Mouse (Mus musculus): Measurements from ENCODE around the gene Pigr. TPM values are rescaled to one million over a fixed set of nuclear protein-coding genes. Genes with fewer than 3 reads are reported as not detected.

The Pigr gene
- polyA plus RNA-seq, 1 experiment from 2014 or later = not detected

DNA sequence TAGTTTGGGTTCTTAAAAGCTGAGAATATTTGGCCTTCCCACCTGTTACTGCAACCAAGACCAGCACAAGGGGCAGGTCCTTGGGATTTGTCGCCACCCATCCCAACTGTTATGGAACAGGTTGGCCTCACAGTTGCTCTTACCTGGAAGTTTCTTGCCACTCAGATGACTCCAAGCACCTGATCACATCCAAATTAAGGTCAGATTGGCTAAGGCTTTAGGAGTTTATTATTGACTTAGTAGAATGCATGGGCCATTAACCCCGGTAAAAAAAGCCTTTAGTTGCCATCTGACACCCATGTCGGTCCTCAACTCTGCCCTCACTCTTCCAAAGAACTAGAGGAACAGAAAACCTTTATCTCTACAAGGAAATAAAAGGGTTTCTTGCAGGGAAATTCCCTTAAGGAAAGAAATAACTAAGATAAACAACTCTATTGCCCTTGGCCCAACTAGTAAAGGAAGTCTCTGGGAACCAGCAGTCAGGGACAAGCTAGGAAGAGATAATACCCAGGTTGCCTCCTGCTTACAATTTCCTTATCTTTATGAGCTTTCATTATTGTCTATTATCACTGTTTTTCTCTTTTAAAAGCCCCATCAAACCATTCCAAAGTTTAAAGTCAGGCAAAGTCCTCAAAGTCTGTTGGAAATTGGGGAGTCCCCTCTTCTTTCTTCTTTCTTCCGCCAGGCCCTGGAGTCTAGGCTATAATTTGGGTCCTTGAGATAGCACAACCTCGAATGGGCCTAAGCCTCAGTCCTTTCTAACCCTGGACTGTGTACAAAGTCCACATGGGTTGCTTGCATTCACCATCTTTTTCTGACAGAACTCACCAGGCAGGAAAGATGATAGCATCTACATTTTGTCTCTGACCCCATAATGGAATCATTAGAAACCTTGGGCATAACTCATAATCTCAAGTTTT lies 6.0 kb downstream of the Pigr start:
- Histone ChIP-seq H3K4me1 (peaks cover 32% of the 10 kb centered on the region), H3K9ac (no peak overlapping the region), H3K36me3 (no peaks in the 10 kb centered on the region), H3K9me3 (no peaks in the 10 kb centered on the region), H3K4me3 (no peak overlapping the region), H3K27ac (replicated peaks) (no peak overlapping the region), H3K4me2 (no peak overlapping the region), H3K27me3 (replicated peaks) (peaks cover 7% of the 10 kb centered on the region)
- 71% methylated on average over 5 of the region's 5 CpGs for WGBS
- no peak for ATAC-seq (ENCODE audit: extremely low read depth, insufficient number of reproducible peaks, low FRiP score, low TSS enrichment)

DNA sequence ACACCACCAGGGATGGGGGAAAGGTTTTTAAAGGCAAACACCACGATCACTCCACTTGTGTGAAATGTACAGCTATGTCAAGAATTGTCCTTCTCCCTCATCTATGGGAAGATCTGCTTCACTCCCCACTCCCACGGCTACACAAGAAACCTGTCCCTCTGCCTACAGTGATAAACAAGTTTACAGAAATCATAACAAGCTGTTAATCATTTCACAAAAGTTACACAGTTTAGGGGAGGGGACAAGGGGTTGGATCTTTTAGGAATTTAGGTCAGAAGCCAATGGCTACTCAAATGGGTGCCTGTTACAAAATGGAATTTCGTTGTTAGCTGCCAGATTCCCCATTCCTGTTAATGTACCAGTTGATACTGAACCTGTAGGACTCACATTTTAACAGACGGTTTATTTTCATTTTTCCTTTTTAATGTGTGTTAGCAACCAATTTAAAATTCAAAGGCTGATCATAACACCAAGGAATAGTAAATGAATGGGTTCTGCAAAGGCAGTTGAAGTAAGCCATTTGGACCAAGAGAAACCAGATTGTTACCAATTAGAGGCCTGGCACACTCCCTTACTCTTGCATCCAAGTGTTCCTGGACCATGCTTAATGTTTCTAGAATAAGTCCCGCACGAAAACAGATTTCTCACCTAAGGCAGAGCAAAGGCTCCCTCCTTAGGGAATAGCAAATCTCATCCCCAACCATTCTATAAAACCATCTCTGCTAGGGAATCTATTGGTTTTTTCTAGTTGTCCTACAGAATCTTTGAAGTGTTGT lies 8.9 kb downstream of the Pigr start:
- no peak overlapping the region for H3K27ac ChIP-seq (replicated peaks)
- ATAC-seq (ENCODE audit: extremely low read depth, insufficient number of reproducible peaks, low FRiP score, low TSS enrichment) = no peak

DNA sequence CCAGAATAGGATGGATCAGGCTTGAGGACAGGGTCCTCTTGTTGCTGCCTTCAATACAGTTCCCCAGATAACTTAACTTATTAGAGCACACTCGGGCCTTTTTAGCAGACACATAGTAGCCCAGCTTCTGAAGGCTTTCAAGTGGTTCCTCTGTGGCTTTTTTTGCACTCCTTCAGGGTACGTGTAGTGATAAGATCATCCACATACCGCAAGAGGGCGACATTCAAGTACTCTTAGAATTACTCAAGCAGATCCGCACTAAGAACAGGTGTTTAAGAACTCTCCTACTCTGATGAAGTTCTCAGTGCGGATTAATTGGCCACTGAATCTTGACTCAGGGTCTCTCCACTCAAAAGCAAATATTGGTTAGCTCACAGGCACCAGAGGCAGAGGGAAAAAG lies 11.8 kb downstream of the Pigr start:
- Histone ChIP-seq H3K27ac (replicated peaks) (no peak overlapping the region), H3K4me3 (no peak overlapping the region), H3K9me3 (no peaks in the 10 kb centered on the region), H3K9ac (no peak overlapping the region), H3K4me1 (peaks cover 5% of the 10 kb centered on the region), H3K27me3 (replicated peaks) (peaks cover 5% of the 10 kb centered on the region; the same call in 1 of the 2 replicates), H3K36me3 (no peaks in the 10 kb centered on the region), H3K4me2 (no peak overlapping the region)
- no peak for ATAC-seq (ENCODE audit: extremely low read depth, insufficient number of reproducible peaks, low FRiP score, low TSS enrichment)
- 45% methylated on average over 6 of the region's 6 CpGs for WGBS

More for the DNA sequence above, 8.9 kb downstream of the Pigr start:
- Histone ChIP-seq H3K27me3 (replicated peaks) (peaks cover 5% of the 10 kb centered on the region; the same call in 1 of the 2 replicates), H3K4me2 (no peak overlapping the region), H3K36me3 (no peaks in the 10 kb centered on the region), H3K9me3 (no peaks in the 10 kb centered on the region), H3K4me1 (peaks cover 22% of the 10 kb centered on the region), H3K9ac (no peak overlapping the region), H3K4me3 (no peak overlapping the region)
- WGBS = 83% methylated on average over 6 of the region's 6 CpGs

DNA sequence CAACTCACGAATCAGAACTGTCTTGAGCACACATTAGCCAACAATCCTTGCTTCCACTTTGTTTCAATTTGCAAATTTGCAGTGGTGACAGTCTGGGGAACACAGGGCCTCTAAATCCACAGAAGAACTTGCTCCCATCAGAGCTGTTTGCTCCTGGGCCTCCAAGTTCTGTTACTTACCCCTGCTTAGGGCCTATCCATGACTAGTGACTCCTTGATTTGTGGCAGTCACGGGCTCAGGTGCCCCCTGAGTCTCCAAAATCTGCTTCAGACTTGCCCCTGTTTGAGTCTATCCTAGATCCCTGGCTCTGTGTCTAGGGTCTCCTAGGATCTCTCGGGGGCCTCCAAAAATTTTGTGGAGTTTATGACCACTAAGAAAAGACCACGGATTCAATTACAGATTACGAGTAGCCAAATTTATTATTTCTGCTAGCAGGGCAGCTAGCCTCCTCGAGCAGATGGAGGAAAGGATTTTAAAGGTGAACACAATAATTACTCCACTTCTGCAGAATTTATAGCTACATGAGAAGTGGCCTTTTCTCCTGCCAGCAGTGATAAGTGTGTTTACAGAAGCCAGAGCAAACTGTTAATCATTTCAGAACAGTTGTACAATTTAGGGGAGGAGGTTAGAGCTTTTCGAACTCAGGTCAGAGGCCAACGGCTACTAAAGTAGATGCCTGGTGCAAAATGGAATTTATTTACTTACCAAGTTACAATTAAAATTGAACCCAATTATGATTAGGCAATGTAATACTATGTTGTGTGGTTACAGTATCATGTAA lies 14.3 kb downstream of the Pigr start:
- Histone ChIP-seq H3K4me1 (no peaks in the 10 kb centered on the region), H3K9me3 (no peaks in the 10 kb centered on the region), H3K9ac (no peak overlapping the region), H3K27ac (replicated peaks) (no peak overlapping the region), H3K4me2 (no peak overlapping the region), H3K36me3 (no peaks in the 10 kb centered on the region), H3K27me3 (replicated peaks) (peaks cover 3% of the 10 kb centered on the region; the same call in 1 of the 2 replicates), H3K4me3 (no peak overlapping the region)
- 72% methylated on average over 8 of the region's 8 CpGs for WGBS
- no peak for ATAC-seq (ENCODE audit: extremely low read depth, insufficient number of reproducible peaks, low FRiP score, low TSS enrichment)

DNA sequence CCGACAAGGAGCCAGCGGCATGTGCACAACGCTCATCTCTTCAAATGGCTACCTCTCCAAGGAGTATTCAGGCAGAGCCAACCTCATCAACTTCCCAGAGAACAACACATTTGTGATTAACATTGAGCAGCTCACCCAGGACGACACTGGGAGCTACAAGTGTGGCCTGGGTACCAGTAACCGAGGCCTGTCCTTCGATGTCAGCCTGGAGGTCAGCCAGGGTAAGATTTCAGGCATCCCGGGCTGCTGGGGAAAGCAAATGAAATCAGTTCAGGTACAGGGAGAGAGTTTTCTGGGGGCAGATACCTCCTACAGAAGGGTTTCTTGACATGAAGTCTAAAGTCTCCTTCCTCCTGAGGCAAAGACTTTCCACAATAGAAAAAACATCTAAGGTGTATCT lies 15.1 kb downstream of the Pigr start:
- 78% methylated on average over 7 of the region's 7 CpGs for WGBS
- no peak overlapping the region for H3K4me2 ChIP-seq
- no peaks in the 10 kb centered on the region for H3K36me3 ChIP-seq
- no peak overlapping the region for H3K9ac ChIP-seq
- ATAC-seq (ENCODE audit: extremely low read depth, insufficient number of reproducible peaks, low FRiP score, low TSS enrichment) = no peak
- no peak overlapping the region for H3K27ac ChIP-seq (replicated peaks)
- H3K4me3 ChIP-seq = no peak overlapping the region
- no peaks in the 10 kb centered on the region for H3K9me3 ChIP-seq
- no peaks in the 10 kb centered on the region for H3K4me1 ChIP-seq
- H3K27me3 ChIP-seq (replicated peaks) = no peaks in the 10 kb centered on the region; the same call in 1 of the 2 replicates

DNA sequence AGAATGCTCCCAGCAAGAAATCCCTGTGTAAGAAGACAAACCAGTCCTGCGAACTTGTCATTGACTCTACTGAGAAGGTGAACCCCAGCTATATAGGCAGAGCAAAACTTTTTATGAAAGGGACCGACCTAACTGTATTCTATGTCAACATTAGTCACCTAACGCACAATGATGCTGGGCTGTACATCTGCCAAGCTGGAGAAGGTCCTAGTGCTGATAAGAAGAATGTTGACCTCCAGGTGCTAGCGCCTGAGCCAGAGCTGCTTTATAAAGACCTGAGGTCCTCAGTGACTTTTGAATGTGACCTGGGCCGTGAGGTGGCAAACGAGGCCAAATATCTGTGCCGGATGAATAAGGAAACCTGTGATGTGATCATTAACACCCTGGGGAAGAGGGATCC lies 18.0 kb downstream of the Pigr start:
- H3K27ac ChIP-seq (replicated peaks) = no peak overlapping the region
- WGBS = 80% methylated on average over 7 of the region's 7 CpGs
- no peak overlapping the region for H3K4me2 ChIP-seq
- H3K9me3 ChIP-seq = no peaks in the 10 kb centered on the region
- H3K4me3 ChIP-seq = no peak overlapping the region
- no peak overlapping the region for H3K9ac ChIP-seq
- no peaks in the 10 kb centered on the region for H3K4me1 ChIP-seq
- no peaks in the 10 kb centered on the region for H3K36me3 ChIP-seq
- 0 out of 2 replicates have a peak, but pooled peaks cover 5% of the 10 kb centered on the region for H3K27me3 ChIP-seq (replicated peaks)
- ATAC-seq (ENCODE audit: extremely low read depth, insufficient number of reproducible peaks, low FRiP score, low TSS enrichment) = no peak

DNA sequence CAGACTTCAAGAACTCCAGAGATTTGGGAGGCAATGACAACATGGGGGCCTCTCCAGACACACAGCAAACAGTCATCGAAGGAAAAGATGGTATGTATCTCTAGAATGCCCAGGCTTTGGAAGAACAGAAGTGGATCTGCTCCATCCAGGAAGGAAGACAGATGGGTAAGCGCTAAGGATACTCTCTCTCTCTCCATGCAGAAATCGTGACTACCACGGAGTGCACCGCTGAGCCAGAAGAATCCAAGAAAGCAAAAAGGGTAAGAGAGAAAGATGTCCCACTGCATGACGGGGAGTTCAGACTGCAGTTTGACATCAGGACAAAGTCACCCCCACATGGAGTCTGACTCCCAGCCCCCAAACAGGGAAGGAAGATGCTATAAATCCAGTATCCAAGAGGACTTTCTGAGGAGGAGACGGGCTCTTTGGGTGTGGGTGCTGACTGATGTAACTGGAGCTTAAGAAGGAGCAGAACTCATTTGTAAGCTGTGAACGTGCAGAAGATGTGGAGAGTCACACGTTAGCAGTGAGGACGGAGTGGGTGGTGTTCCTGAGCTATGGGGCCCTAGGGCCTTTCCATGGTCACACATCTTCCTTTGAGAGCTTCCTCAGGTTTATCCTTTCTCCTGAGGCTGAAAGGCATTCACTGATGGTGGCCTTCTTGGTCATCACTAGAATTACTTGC lies 23.2 kb downstream of the Pigr start:
- H3K4me2 ChIP-seq = no peak overlapping the region
- H3K27ac ChIP-seq (replicated peaks) = no peak overlapping the region
- 87% methylated on average over 10 of the region's 10 CpGs for WGBS
- ATAC-seq (ENCODE audit: extremely low read depth, insufficient number of reproducible peaks, low FRiP score, low TSS enrichment) = no peak
- H3K9me3 ChIP-seq = no peaks in the 10 kb centered on the region
- 0 out of 2 replicates have a peak, but pooled peaks cover 5% of the 10 kb centered on the region for H3K27me3 ChIP-seq (replicated peaks)
- H3K4me1 ChIP-seq = peaks cover 7% of the 10 kb centered on the region; the same call in 1 of the 2 replicates
- no peaks in the 10 kb centered on the region for H3K36me3 ChIP-seq
- no peak overlapping the region for H3K9ac ChIP-seq
- no peak overlapping the region for H3K4me3 ChIP-seq

DNA sequence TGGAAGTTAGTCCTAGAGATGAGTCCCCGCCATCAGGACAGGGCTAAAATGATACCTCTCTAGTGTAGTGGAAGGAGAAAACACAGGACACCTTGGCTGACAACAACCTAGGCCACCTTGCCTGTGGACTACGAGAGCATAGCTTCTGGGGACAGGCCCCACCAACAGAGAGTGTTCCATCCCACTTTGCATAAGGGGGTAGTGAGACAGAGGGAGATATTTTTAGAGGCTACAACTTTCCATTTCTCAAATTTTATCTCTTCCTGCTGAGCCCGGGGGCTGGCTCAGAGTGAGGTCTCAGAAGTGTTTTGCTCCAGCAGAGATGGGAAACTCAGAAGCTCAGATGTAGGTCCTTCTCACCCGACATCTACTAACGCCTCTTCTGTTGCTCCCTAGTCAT lies 23.9 kb downstream of the Pigr start:
- Histone ChIP-seq H3K27me3 (replicated peaks) (0 out of 2 replicates have a peak, but pooled peaks cover 5% of the 10 kb centered on the region), H3K9me3 (no peaks in the 10 kb centered on the region), H3K9ac (no peak overlapping the region), H3K4me2 (no peak overlapping the region), H3K4me3 (no peak overlapping the region), H3K27ac (replicated peaks) (no peak overlapping the region), H3K4me1 (peaks cover 7% of the 10 kb centered on the region; the same call in 1 of the 2 replicates), H3K36me3 (no peaks in the 10 kb centered on the region)
- no peak for ATAC-seq (ENCODE audit: extremely low read depth, insufficient number of reproducible peaks, low FRiP score, low TSS enrichment)
- 41% methylated on average over 5 of the region's 5 CpGs for WGBS

DNA sequence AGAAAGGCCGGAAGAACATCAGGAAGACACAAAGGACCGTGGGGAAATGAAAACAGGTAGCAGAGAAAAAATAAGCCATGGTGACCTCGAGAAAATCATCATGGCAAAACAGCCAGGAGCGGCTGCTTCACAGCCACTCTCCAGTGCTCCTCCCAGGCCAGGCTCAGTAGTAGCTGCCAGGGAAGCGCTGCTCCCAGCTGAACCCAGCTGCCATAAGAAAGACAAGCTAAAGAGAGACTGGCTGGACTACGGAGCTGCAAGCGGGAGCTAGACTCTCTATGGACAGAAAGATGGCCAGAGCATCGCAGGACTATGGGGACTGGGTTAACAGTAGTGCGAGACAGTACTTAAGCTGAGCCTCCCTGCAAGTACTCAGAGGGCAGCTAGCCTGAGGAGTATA lies 28.3 kb downstream of the Pigr start:
- WGBS = 76% methylated on average over 9 of the region's 9 CpGs
- no peaks in the 10 kb centered on the region for H3K36me3 ChIP-seq
- no peaks in the 10 kb centered on the region for H3K9me3 ChIP-seq
- H3K27me3 ChIP-seq (replicated peaks) = no peaks in the 10 kb centered on the region
- no peak overlapping the region for H3K27ac ChIP-seq (replicated peaks)
- no peak overlapping the region for H3K4me3 ChIP-seq
- H3K4me2 ChIP-seq = no peak overlapping the region
- no peak for ATAC-seq (ENCODE audit: extremely low read depth, insufficient number of reproducible peaks, low FRiP score, low TSS enrichment)
- peaks cover 7% of the 10 kb centered on the region; the same call in 1 of the 2 replicates for H3K4me1 ChIP-seq
- no peak overlapping the region for H3K9ac ChIP-seq

DNA sequence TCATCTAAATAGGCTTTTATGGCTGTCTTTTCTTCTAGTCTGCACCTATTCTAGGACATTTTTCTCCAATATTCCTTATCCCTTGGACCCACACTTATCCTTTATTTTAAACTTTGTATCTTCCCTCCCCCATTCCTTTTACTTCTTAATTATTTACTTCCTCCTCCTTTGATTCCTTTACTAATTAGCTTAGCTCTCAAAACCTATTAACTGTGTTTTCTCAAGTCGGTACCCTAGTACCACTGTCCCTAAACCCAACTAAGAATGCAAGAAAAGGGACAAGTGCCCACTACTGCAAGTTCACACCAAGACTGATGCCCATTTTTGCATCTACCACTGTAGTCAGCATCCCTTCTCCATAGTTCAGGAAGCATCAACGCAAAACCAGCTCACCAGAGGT lies 29.2 kb downstream of the Pigr start:
- WGBS = 76% methylated on average over 2 of the region's 2 CpGs
- H3K36me3 ChIP-seq = no peaks in the 10 kb centered on the region
- no peak overlapping the region for H3K4me2 ChIP-seq
- no peaks in the 10 kb centered on the region for H3K27me3 ChIP-seq (replicated peaks)
- H3K4me1 ChIP-seq = 0 out of 2 replicates have a peak, but pooled peaks cover under 1% of the 10 kb centered on the region
- no peak for ATAC-seq (ENCODE audit: extremely low read depth, insufficient number of reproducible peaks, low FRiP score, low TSS enrichment)
- H3K4me3 ChIP-seq = no peak overlapping the region
- no peaks in the 10 kb centered on the region for H3K9me3 ChIP-seq
- no peak overlapping the region for H3K9ac ChIP-seq
- no peak overlapping the region for H3K27ac ChIP-seq (replicated peaks)

Measured in heart, embryonic 13.5 days (tissue).